Mouse (Mus musculus): ENCODE data around the gene Ckb. TPM values are rescaled to one million over a fixed set of nuclear protein-coding genes. Genes with fewer than 3 reads are reported as not detected.

The Ckb gene
- total and polyA plus RNA-seq, 3 experiments = 0.08 TPM; not detected in 2

GRCm38 (mm10) chr12:111671431-111671902 is 671 bp downstream of the Ckb start:
- H3K4me1 ChIP-seq (ENCODE audit: control insufficient read depth in 1 of 2, insufficient read depth in 2 of 2, low read length in 2 of 2) = peaks cover 5 to 14% of the 10 kb centered on the region in 2 experiments
- TF ChIP-seq EP300 (IDR thresholded peaks at IDR 0.05; ENCODE audit: low read depth in 1 of 2, low read length in 2 of 2) = no peak
- TF ChIP-seq MXI1 (IDR thresholded peaks at IDR 0.05; ENCODE audit: low read depth, low read length) = no peak
- TF ChIP-seq SMC3 (IDR thresholded peaks at IDR 0.05; ENCODE audit: low read depth, low read length) = no peak
- TF ChIP-seq ZC3H11A (IDR thresholded peaks at IDR 0.05; ENCODE audit: low read depth, low read length) = no peak
- no peak for TF ChIP-seq RAD21 (IDR thresholded peaks at IDR 0.05; ENCODE audit: low read depth, low read length)
- no peak for TF ChIP-seq ETS1 (IDR thresholded peaks at IDR 0.05; ENCODE audit: low read depth, low read length)
- TF ChIP-seq BHLHE40 (IDR thresholded peaks at IDR 0.05; ENCODE audit: borderline replicate concordance, low read depth, low read length) = no peak
- TF ChIP-seq MYC (IDR thresholded peaks at IDR 0.05; ENCODE audit: low read depth, low read length) = no peak
- TF ChIP-seq POLR2A (IDR thresholded peaks at IDR 0.05; ENCODE audit: control insufficient read depth in 1 of 2, insufficient read depth in 1 of 2, low read depth in 1 of 2, low read length in 2 of 2, poor library complexity in 1 of 2) = no peak
- TF ChIP-seq MAZ (IDR thresholded peaks at IDR 0.05; ENCODE audit: low read depth, low read length) = no peak
- no peak for TF ChIP-seq KAT2A (conservative IDR thresholded peaks at IDR 0.05; ENCODE audit: low read depth, low read length)
- TF ChIP-seq MYB (IDR thresholded peaks at IDR 0.05; ENCODE audit: low read depth, low read length) = no peak
- TF ChIP-seq HCFC1 (IDR thresholded peaks at IDR 0.05; ENCODE audit: low read depth, low read length) = no peak
- no peak for TF ChIP-seq USF1 (IDR thresholded peaks at IDR 0.05; ENCODE audit: low read depth, low read length)
- no peak for TF ChIP-seq MEF2A (IDR thresholded peaks at IDR 0.05; ENCODE audit: extremely low read depth, insufficient replicate concordance, low read depth, low read length, poor library complexity, severe bottlenecking)
- no peak for TF ChIP-seq POLR2AphosphoS2 (IDR thresholded peaks at IDR 0.05; ENCODE audit: low read length)
- TF ChIP-seq CTCF (IDR thresholded peaks at IDR 0.05 in 2 of 3, conservative IDR thresholded peaks at IDR 0.05 in 1 of 3; ENCODE audit: control insufficient read depth in 1 of 3, insufficient read depth in 1 of 3, low read depth in 2 of 3, low read length in 3 of 3, poor library complexity in 1 of 3, severe bottlenecking in 1 of 3) = no peak
- TF ChIP-seq NELFE (IDR thresholded peaks at IDR 0.05; ENCODE audit: low read depth, low read length) = no peak
- TF ChIP-seq CHD2 (IDR thresholded peaks at IDR 0.05; ENCODE audit: low read length) = no peak
- TF ChIP-seq SIN3A (IDR thresholded peaks at IDR 0.05; ENCODE audit: low read length) = no peak
- DNase-seq (ENCODE audit: low read depth, low spot score) = no peak
- no peaks in the 10 kb centered on the region; the same call in 1 of the 2 replicates for H3K79me2 ChIP-seq (ENCODE audit: control insufficient read depth, insufficient read depth, low read length, poor library complexity)
- H3K9me3 ChIP-seq (replicated peaks; ENCODE audit: insufficient read depth, low read length) = no peaks in the 10 kb centered on the region
- no peak overlapping the region for H3K27ac ChIP-seq (ENCODE audit: control insufficient read depth, low read depth, low read length)
- H3K4me3 ChIP-seq (ENCODE audit: control insufficient read depth in 1 of 2, insufficient read depth in 1 of 2, low read depth in 2 of 2, low read length in 2 of 2) = no peak overlapping the region
- peaks cover 0 to 9% of the 10 kb centered on the region in 2 experiments; a peak in 2 of 4 replicates for H3K36me3 ChIP-seq (ENCODE audit: control insufficient read depth in 1 of 2, insufficient read depth in 2 of 2, low read length in 2 of 2)
- no peak overlapping the region for H3K9ac ChIP-seq (ENCODE audit: control insufficient read depth, low read depth, low read length, poor library complexity, severe bottlenecking)
- no peaks in the 10 kb centered on the region for H3K27me3 ChIP-seq (ENCODE audit: control insufficient read depth in 1 of 2, insufficient read depth in 2 of 2, low read length in 2 of 2)

GRCm38 (mm10) chr12:111670976-111671375 is 1.2 kb downstream of the Ckb start:
- H3K4me3 ChIP-seq (ENCODE audit: control insufficient read depth in 1 of 2, insufficient read depth in 1 of 2, low read depth in 2 of 2, low read length in 2 of 2) = no peak overlapping the region
- peaks cover 0 to 9% of the 10 kb centered on the region in 2 experiments; a peak in 2 of 4 replicates for H3K36me3 ChIP-seq (ENCODE audit: control insufficient read depth in 1 of 2, insufficient read depth in 2 of 2, low read length in 2 of 2)
- no peaks in the 10 kb centered on the region for H3K9me3 ChIP-seq (replicated peaks; ENCODE audit: insufficient read depth, low read length)
- H3K4me1 ChIP-seq (ENCODE audit: control insufficient read depth in 1 of 2, insufficient read depth in 2 of 2, low read length in 2 of 2) = peaks cover 5 to 9% of the 10 kb centered on the region in 2 experiments
- TF ChIP-seq ZC3H11A (IDR thresholded peaks at IDR 0.05; ENCODE audit: low read depth, low read length) (no peak), TCF12 (IDR thresholded peaks at IDR 0.05; ENCODE audit: low read depth, low read length) (no peak), ZNF384 (IDR thresholded peaks at IDR 0.05; ENCODE audit: low read depth, low read length) (no peak), POLR2A (IDR thresholded peaks at IDR 0.05; ENCODE audit: control insufficient read depth in 1 of 2, insufficient read depth in 1 of 2, low read depth in 1 of 2, low read length in 2 of 2, poor library complexity in 1 of 2) (no peak), SIN3A (IDR thresholded peaks at IDR 0.05; ENCODE audit: low read length) (no peak), MAX (IDR thresholded peaks at IDR 0.05; ENCODE audit: low read length) (no peak)
- H3K27ac ChIP-seq (ENCODE audit: control insufficient read depth, low read depth, low read length) = no peak overlapping the region
- no peaks in the 10 kb centered on the region for H3K27me3 ChIP-seq (ENCODE audit: control insufficient read depth in 1 of 2, insufficient read depth in 2 of 2, low read length in 2 of 2)
- H3K79me2 ChIP-seq (ENCODE audit: control insufficient read depth, insufficient read depth, low read length, poor library complexity) = no peaks in the 10 kb centered on the region; the same call in 1 of the 2 replicates
- no peak overlapping the region for H3K9ac ChIP-seq (ENCODE audit: control insufficient read depth, low read depth, low read length, poor library complexity, severe bottlenecking)
- DNase-seq (ENCODE audit: low read depth, low spot score) = no peak
